Comparison of ENCODE assay signal across 11 mouse cellular contexts in genomic region chr5:30910481-30910880, GRCm38 (mm10). TPM values are rescaled to one million over a fixed set of nuclear protein-coding genes. Genes with fewer than 3 reads are reported as not detected.
A peak's percentile ranks its signal among the peaks of the same experiment; 100 is the strongest.
DNase-seq lines count a peak whose midpoint lies in the region; ATAC-seq and TF ChIP-seq lines count a peak whose summit lies in the region.
"Had no signal": no experiment of that assay in that cellular context is flagged by ENCODE, and none has a peak within 500 bp of the region (broad histone marks: within the 10 kb centered on the region; RNA-seq: fewer than 3 reads in every experiment).

No protein-coding gene starts in this region.

- no peak overlapping the region for H3K9ac ChIP-seq in heart, embryonic 15.5 days
- H3K9ac ChIP-seq in limb, embryonic 11.5 days (ENCODE audit: low read length), result no peak overlapping the region
- H3K9ac ChIP-seq in midbrain, embryonic 13.5 days (replicated peaks), result no peak overlapping the region
- H3K9ac ChIP-seq in forebrain, embryonic 11.5 days (ENCODE audit: low read length), result no peak overlapping the region

- peaks cover 7% of the 10 kb centered on the region; the same call in 1 of the 2 replicates for H3K36me3 ChIP-seq in heart, embryonic 15.5 days
- no peaks in the 10 kb centered on the region for H3K36me3 ChIP-seq in testis, adult 2 months (ENCODE audit: control insufficient read depth, insufficient read depth, low read length)
- H3K36me3 ChIP-seq in limb, embryonic 11.5 days (ENCODE audit: control insufficient read depth, insufficient read depth, low read length), result peaks cover under 1% of the 10 kb centered on the region; the same call in 1 of the 2 replicates
- H3K36me3 ChIP-seq in midbrain, embryonic 13.5 days, result peaks cover 7% of the 10 kb centered on the region
- H3K36me3 ChIP-seq in forebrain, embryonic 11.5 days (ENCODE audit: control insufficient read depth, insufficient read depth, low read length), result no peaks in the 10 kb centered on the region

- DNase-seq in heart, postnatal 10 days, result no peak
- no peak for DNase-seq in testis, postnatal 14 days (ENCODE audit: low spot score)
- no peak for DNase-seq in limb, embryonic 11.5 days (ENCODE audit: low spot score)
- no peak for DNase-seq in right cerebral cortex, postnatal 36 days (ENCODE audit: low spot score in 2 of 2)
- no peak for DNase-seq in forebrain, embryonic 11.5 days (ENCODE audit: low spot score)
- DNase-seq: cerebellum, adult 18-20 months had no signal

- no peak for ATAC-seq in heart, embryonic 15.5 days (replicated peaks; ENCODE audit: insufficient number of reproducible peaks, insufficient read depth, low FRiP score, low read depth)
- no peak for ATAC-seq in limb, embryonic 11.5 days (ENCODE audit: insufficient number of reproducible peaks, low FRiP score, low TSS enrichment, low read depth)
- ATAC-seq in midbrain, embryonic 13.5 days, result no peak
- no peak for ATAC-seq in forebrain, embryonic 11.5 days (replicated peaks; ENCODE audit: low FRiP score)

- no peak for TF ChIP-seq POLR2A in testis, adult 2 months (IDR thresholded peaks at IDR 0.05; ENCODE audit: control insufficient read depth, low read depth, low read length)

- H3K9me3 ChIP-seq in heart, embryonic 15.5 days (replicated peaks), result no peaks in the 10 kb centered on the region
- no peaks in the 10 kb centered on the region for H3K9me3 ChIP-seq in limb, embryonic 11.5 days (ENCODE audit: control insufficient read depth, low read length)
- H3K9me3 ChIP-seq in midbrain, embryonic 13.5 days, result no peaks in the 10 kb centered on the region
- H3K9me3 ChIP-seq in forebrain, embryonic 11.5 days (ENCODE audit: control insufficient read depth, low read length), result no peaks in the 10 kb centered on the region

- H3K4me1 ChIP-seq in heart, embryonic 15.5 days (replicated peaks), result peaks cover 71% of the 10 kb centered on the region
- H3K4me1 ChIP-seq in testis, adult 2 months (ENCODE audit: control insufficient read depth, insufficient read depth, low read length), result peaks cover 13% of the 10 kb centered on the region
- peaks cover 60% of the 10 kb centered on the region for H3K4me1 ChIP-seq in limb, embryonic 11.5 days (ENCODE audit: control insufficient read depth, insufficient read depth, low read length)
- H3K4me1 ChIP-seq in midbrain, embryonic 13.5 days (replicated peaks), result peaks cover 53% of the 10 kb centered on the region
- H3K4me1 ChIP-seq in forebrain, embryonic 11.5 days (replicated peaks; ENCODE audit: control insufficient read depth, insufficient read depth, low read length), result peaks cover 12% of the 10 kb centered on the region; the same call in 1 of the 2 replicates

- H3K27ac ChIP-seq in heart, embryonic 15.5 days, result peak overlapping the region; percentile 50; the same call in 1 of the 2 replicates
- no peak overlapping the region for H3K27ac ChIP-seq in testis, adult 2 months (ENCODE audit: control insufficient read depth, insufficient read depth, low read depth, low read length)
- H3K27ac ChIP-seq in limb, embryonic 11.5 days (replicated peaks; ENCODE audit: low read depth, low read length), result peak overlapping the region; percentile 23
- H3K27ac ChIP-seq in midbrain, embryonic 13.5 days, result no peak overlapping the region
- H3K27ac ChIP-seq in forebrain, embryonic 11.5 days (ENCODE audit: low read depth, low read length), result no peak overlapping the region
- H3K27ac ChIP-seq: left cerebral cortex, adult 2 months had no signal

- H3K4me3 ChIP-seq in heart, embryonic 15.5 days, result no peak overlapping the region
- H3K4me3 ChIP-seq in testis, adult 2 months (ENCODE audit: control insufficient read depth, low read depth, low read length), result peak overlapping the region; percentile 70; the same call in 1 of the 2 replicates
- no peak overlapping the region for H3K4me3 ChIP-seq in limb, embryonic 11.5 days (ENCODE audit: low read depth, low read length)
- no peak overlapping the region for H3K4me3 ChIP-seq in midbrain, embryonic 13.5 days (replicated peaks)
- no peak overlapping the region for H3K4me3 ChIP-seq in forebrain, embryonic 11.5 days (ENCODE audit: low read depth, low read length)
- H3K4me3 ChIP-seq: left cerebral cortex, adult 2 months had no signal

- H3K4me2 ChIP-seq in heart, embryonic 15.5 days, result no peak overlapping the region
- no peak overlapping the region for H3K4me2 ChIP-seq in limb, embryonic 11.5 days (ENCODE audit: low read depth, severe bottlenecking)
- H3K4me2 ChIP-seq in midbrain, embryonic 13.5 days (replicated peaks), result no peak overlapping the region
- no peak overlapping the region for H3K4me2 ChIP-seq in forebrain, embryonic 11.5 days (ENCODE audit: low read depth, low read length, severe bottlenecking)

- no peak for TF ChIP-seq CTCF in testis, adult 2 months (IDR thresholded peaks at IDR 0.05; ENCODE audit: control insufficient read depth, insufficient read depth, insufficient replicate concordance, low read depth, low read length)

- intact Hi-C loops in heart, postnatal 10 days (cut with DNase I), result no loop called here

- H3K27me3 ChIP-seq in heart, embryonic 15.5 days, result no peaks in the 10 kb centered on the region
- H3K27me3 ChIP-seq in testis, adult 2 months (ENCODE audit: control insufficient read depth, insufficient read depth, low read length), result no peaks in the 10 kb centered on the region
- H3K27me3 ChIP-seq in limb, embryonic 11.5 days (ENCODE audit: control insufficient read depth, insufficient read depth, low read length), result no peaks in the 10 kb centered on the region
- no peaks in the 10 kb centered on the region for H3K27me3 ChIP-seq in midbrain, embryonic 13.5 days
- 0 out of 2 replicates have a peak, but pooled peaks cover 2% of the 10 kb centered on the region for H3K27me3 ChIP-seq in forebrain, embryonic 11.5 days (ENCODE audit: control insufficient read depth, insufficient read depth, low read length)

RNA-seq across cellular contexts. Expression of gene Emilin1, which starts 2.7 kb away (rescaled TPM):
- polyA plus RNA-seq in heart, embryonic 15.5 days (2015; fragmentation: Nextera tagmentation; extraction: Ambion mirVana), result 125 and 179 TPM in 2 replicates
- 10 to 100 TPM; 68.4 to 76.3 TPM for total RNA-seq in heart, postnatal 10 days (2021)
- 5.7 and 6.5 TPM in 2 replicates for polyA plus RNA-seq in testis, adult 2 months (2012; rRNA removed)
- polyA plus RNA-seq in limb, embryonic 11.5 days (2014; fragmentation: Nextera tagmentation; extraction: Ambion mirVana), result 117 and 122 TPM in 2 replicates
- 14.1 and 16.6 TPM in 2 replicates for polyA plus RNA-seq in midbrain, embryonic 13.5 days (2015; fragmentation: Nextera tagmentation; extraction: Ambion mirVana)
- 44.6 and 44.7 TPM in 2 replicates for polyA plus RNA-seq in forebrain, embryonic 11.5 days (2014; fragmentation: Nextera tagmentation; extraction: Ambion mirVana)

RNA-seq across cellular contexts. Expression of gene Ost4, which starts 2.9 kb away (rescaled TPM):
- 372 and 381 TPM in 2 replicates for polyA plus RNA-seq in heart, embryonic 15.5 days (2015; fragmentation: Nextera tagmentation; extraction: Ambion mirVana)
- 100 to 1,000 TPM; 162 to 178 TPM for total RNA-seq in heart, postnatal 10 days (2021)
- 184 and 197 TPM in 2 replicates for polyA plus RNA-seq in testis, adult 2 months (2012; rRNA removed)
- 384 and 395 TPM in 2 replicates for polyA plus RNA-seq in limb, embryonic 11.5 days (2014; fragmentation: Nextera tagmentation; extraction: Ambion mirVana)
- polyA plus RNA-seq in midbrain, embryonic 13.5 days (2015; fragmentation: Nextera tagmentation; extraction: Ambion mirVana), result 270 and 306 TPM in 2 replicates
- polyA plus RNA-seq in forebrain, embryonic 11.5 days (2014; fragmentation: Nextera tagmentation; extraction: Ambion mirVana), result 339 and 356 TPM in 2 replicates

RNA-seq across cellular contexts. Expression of gene Khk, which starts 10.8 kb away (rescaled TPM):
- 12.4 and 13.9 TPM in 2 replicates for polyA plus RNA-seq in heart, embryonic 15.5 days (2015; fragmentation: Nextera tagmentation; extraction: Ambion mirVana)
- 10 to 100 TPM in 1 of 2 experiments, 1 to 10 TPM in 1; 9.5 to 12.7 TPM for total RNA-seq in heart, postnatal 10 days (2021)
- polyA plus RNA-seq in testis, adult 2 months (2012; rRNA removed), result 6.0 and 10.3 TPM in 2 replicates
- 5.4 and 7.9 TPM in 2 replicates for polyA plus RNA-seq in limb, embryonic 11.5 days (2014; fragmentation: Nextera tagmentation; extraction: Ambion mirVana)
- 5.6 and 6.8 TPM in 2 replicates for polyA plus RNA-seq in midbrain, embryonic 13.5 days (2015; fragmentation: Nextera tagmentation; extraction: Ambion mirVana)
- 6.9 and 7.1 TPM in 2 replicates for polyA plus RNA-seq in forebrain, embryonic 11.5 days (2014; fragmentation: Nextera tagmentation; extraction: Ambion mirVana)

RNA-seq across cellular contexts. Expression of gene Agbl5, which starts 22.0 kb away (rescaled TPM):
- 8.9 and 11.9 TPM in 2 replicates for polyA plus RNA-seq in heart, embryonic 15.5 days (2015; fragmentation: Nextera tagmentation; extraction: Ambion mirVana)
- total RNA-seq in heart, postnatal 10 days (2021), result 1 to 10 TPM; 9.4 to 9.7 TPM
- polyA plus RNA-seq in testis, adult 2 months (2012; rRNA removed), result 489 and 539 TPM in 2 replicates
- polyA plus RNA-seq in limb, embryonic 11.5 days (2014; fragmentation: Nextera tagmentation; extraction: Ambion mirVana), result 33.0 and 35.7 TPM in 2 replicates
- 23.3 and 29.2 TPM in 2 replicates for polyA plus RNA-seq in midbrain, embryonic 13.5 days (2015; fragmentation: Nextera tagmentation; extraction: Ambion mirVana)
- polyA plus RNA-seq in forebrain, embryonic 11.5 days (2014; fragmentation: Nextera tagmentation; extraction: Ambion mirVana), result 34.5 and 37.3 TPM in 2 replicates

RNA-seq across cellular contexts. Expression of gene Cgref1, which starts 34.9 kb away (rescaled TPM):
- polyA plus RNA-seq in heart, embryonic 15.5 days (2015; fragmentation: Nextera tagmentation; extraction: Ambion mirVana), result 2.4 and 4.2 TPM in 2 replicates
- total RNA-seq in heart, postnatal 10 days (2021), result under 1 TPM; 0.60 to 0.64 TPM
- 0.69 and 0.77 TPM in 2 replicates for polyA plus RNA-seq in testis, adult 2 months (2012; rRNA removed)
- 2.2 and 2.7 TPM in 2 replicates for polyA plus RNA-seq in limb, embryonic 11.5 days (2014; fragmentation: Nextera tagmentation; extraction: Ambion mirVana)
- 23.0 TPM in 2 replicates for polyA plus RNA-seq in midbrain, embryonic 13.5 days (2015; fragmentation: Nextera tagmentation; extraction: Ambion mirVana)
- 6.4 and 6.8 TPM in 2 replicates for polyA plus RNA-seq in forebrain, embryonic 11.5 days (2014; fragmentation: Nextera tagmentation; extraction: Ambion mirVana)
- total RNA-seq: CH12.LX had no signal

Comparison
In these comparisons a context has a peak if more than half of its experiments do, and no peak if none do; other contexts are left out.
1. H3K27ac ChIP-seq: peak in heart, embryonic 15.5 days (single experiment) and limb, embryonic 11.5 days (single experiment); none in testis, adult 2 months (single experiment), midbrain, embryonic 13.5 days (single experiment) and forebrain, embryonic 11.5 days (single experiment).